Mouse (Mus musculus) testis, adult 2 months (tissue): ENCODE data around the gene Col23a1.

ENCODE experiments used
- CTCF ChIP-seq: fragments of 200-500 bp; IDR thresholded peaks from 2 replicates; pipeline ENCODE4 v1.5.1; 2012; ENCODE audit warnings: low read depth, mild to moderate bottlenecking, inconsistent platforms, low read length, moderate library complexity; ENCODE audit not compliant: control insufficient read depth, insufficient read depth, insufficient replicate concordance
- POLR2A ChIP-seq: fragments of 200-500 bp; IDR thresholded peaks from 2 replicates; pipeline ENCODE4 v1.6.1; 2012; ENCODE audit warnings: low read depth, mild to moderate bottlenecking, inconsistent platforms, low read length, moderate library complexity; ENCODE audit not compliant: control insufficient read depth

- TF ChIP-seq CTCF (no peak), POLR2A (no peak)
These were observed 212.7 kb downstream of the Col23a1 start for GRCm38 (mm10) chr11:51502431-51502851.
